Mouse (Mus musculus) midbrain, postnatal 0 days (tissue): ENCODE results near the gene Napepld. TPM values are rescaled to one million over a fixed set of nuclear protein-coding genes. Genes with fewer than 3 reads are reported as not detected.
"Not testable (repeated sequence)": the region's sequence is repeated elsewhere in the genome, so short reads cannot be mapped to it uniquely, and the experiment has no call there.

Source experiments
- ATAC-seq: fragments of 200-750 bp; cut with Nextera tagmentation; 2 replicates; pipeline ENCODE4 v1.8.0; 2017; ENCODE audit warnings: moderate number of reproducible peaks, mild to moderate bottlenecking, moderate TSS enrichment, moderate library complexity; ENCODE audit not compliant: low FRiP score
- DNase-seq: peaks from one replicate; pipeline ENCODE4 v3.0.0-alpha.2; 2015; ENCODE audit warnings: low spot score
- H3K27ac ChIP-seq: fragments of 300-500 bp; sonication (generic); 2 replicates; pipeline ENCODE4 v1.5.1; 2014; ENCODE audit warnings: low read depth, mild to moderate bottlenecking, low read length, mixed read lengths
- H3K27me3 ChIP-seq: fragments of 300-500 bp; sonication (generic); 2 replicates; pipeline ENCODE4 v1.6.1; 2014; ENCODE audit warnings: low read length, control low read depth, mixed read lengths; ENCODE audit not compliant: insufficient read depth
- H3K36me3 ChIP-seq: fragments of 300-500 bp; sonication (generic); 2 replicates; pipeline ENCODE4 v1.6.1; 2014; ENCODE audit warnings: low read length, control low read depth, mixed read lengths; ENCODE audit not compliant: insufficient read depth
- H3K4me1 ChIP-seq: fragments of 300-500 bp; sonication (generic); 2 replicates; pipeline ENCODE4 v1.6.1; 2014; ENCODE audit warnings: mild to moderate bottlenecking, control low read depth, antibody characterized with exemption, low read length, mixed read lengths; ENCODE audit not compliant: insufficient read depth
- H3K4me2 ChIP-seq: fragments of 300-500 bp; sonication (generic); 2 replicates; pipeline ENCODE4 v1.6.1; 2014; ENCODE audit warnings: low read depth, mild to moderate bottlenecking, low read length, mixed read lengths; ENCODE audit not compliant: poor library complexity, severe bottlenecking
- H3K4me3 ChIP-seq: fragments of 300-500 bp; sonication (generic); 2 replicates; pipeline ENCODE4 v1.5.1; 2014; ENCODE audit warnings: low read depth, mild to moderate bottlenecking, low read length, moderate library complexity
- H3K9ac ChIP-seq: fragments of 300-500 bp; sonication (generic); replicated peaks from 2 replicates; pipeline ENCODE4 v1.6.1; 2014; ENCODE audit warnings: mild to moderate bottlenecking, low read length, moderate library complexity, mixed read lengths; ENCODE audit not compliant: poor library complexity, severe bottlenecking
- H3K9me3 ChIP-seq: fragments of 300-500 bp; sonication (generic); 2 replicates; pipeline ENCODE4 v1.6.1; 2016; ENCODE audit warnings: low read length, control low read depth
- CTCF ChIP-seq: IDR thresholded peaks from 2 replicates; pipeline ENCODE4 v1.5.1; 2016; ENCODE audit warnings: antibody characterized with exemption, mild to moderate bottlenecking
- WGBS: fragments of 180-500 bp; shearing (Covaris S2); extraction: QIAGEN DNeasy Blood & Tissue Kit; methylation state at CpG from one replicate; pipeline ENCODE4 v1.1.7; 2014; 5-methylcytosine and 5-hydroxymethylcytosine counted together
- polyA plus RNA-seq: library from polyadenylated mRNA; unstranded; fragments of >200 nt; fragmentation: Nextera tagmentation; extraction: Ambion mirVana; gene quantifications from 2 replicates; pipeline ENCODE4 v1.2.1, GENCODE M21; 2015
- total RNA-seq: library from RNA; depleted of rRNA; stranded (reverse); fragments of >200 nt; gene quantifications from 2 replicates; pipeline ENCODE4 v1.2.3, GENCODE M21; 2014

Napepld gene
- total and polyA plus RNA-seq, 2 experiments from 2014 or later = 1.4 to 4.1 TPM

GRCm38 (mm10) chr5:21717165-21717715, 16.0 kb upstream of the Napepld start:
- 74% methylated on average over 10 of the region's 10 CpGs for WGBS
- no peaks in the 10 kb centered on the region for H3K9me3 ChIP-seq
- H3K9ac ChIP-seq = no peak overlapping the region
- DNase-seq (no peak), ATAC-seq (no peak)
- H3K4me3 ChIP-seq = no peak overlapping the region
- no peaks in the 10 kb centered on the region for H3K27me3 ChIP-seq
- no peak overlapping the region for H3K27ac ChIP-seq
- no peaks in the 10 kb centered on the region for H3K36me3 ChIP-seq
- no peak overlapping the region for H3K4me2 ChIP-seq
- no peak for TF ChIP-seq CTCF
- H3K4me1 ChIP-seq = no peaks in the 10 kb centered on the region

- no peak for TF ChIP-seq CTCF
- Histone ChIP-seq H3K4me2 (no peak overlapping the region), H3K4me1 (no peaks in the 10 kb centered on the region), H3K4me3 (no peak overlapping the region), H3K27ac (no peak overlapping the region), H3K9ac (no peak overlapping the region), H3K36me3 (no peaks in the 10 kb centered on the region), H3K9me3 (no peaks in the 10 kb centered on the region), H3K27me3 (no peaks in the 10 kb centered on the region)
- 88% methylated on average over 4 of the region's 4 CpGs for WGBS
- ATAC-seq = no peak
- no peak for DNase-seq
Measured at GRCm38 (mm10) chr5:21714447-21714846, 13.3 kb upstream of the Napepld start.

- no peak for TF ChIP-seq CTCF
- Histone ChIP-seq H3K9ac (no peak overlapping the region), H3K9me3 (no peaks in the 10 kb centered on the region), H3K27me3 (no peaks in the 10 kb centered on the region), H3K4me2 (no peak overlapping the region), H3K4me1 (no peaks in the 10 kb centered on the region), H3K36me3 (no peaks in the 10 kb centered on the region), H3K4me3 (no peak overlapping the region), H3K27ac (no peak overlapping the region)
- DNase-seq (no peak), ATAC-seq (no peak)
- WGBS = 72% methylated on average over 13 of the region's 13 CpGs
Measured at GRCm38 (mm10) chr5:21712127-21712715, 11.0 kb upstream of the Napepld start.

GRCm38 (mm10) chr5:21708011-21708410, 6.8 kb upstream of the Napepld start:
- WGBS = 82% methylated on average over 8 of the region's 8 CpGs
- not testable (repeated sequence) for H3K36me3 ChIP-seq, H3K9me3 ChIP-seq, H3K4me1 ChIP-seq, H3K27ac ChIP-seq, ATAC-seq, H3K27me3 ChIP-seq, DNase-seq, H3K4me2 ChIP-seq, H3K4me3 ChIP-seq, H3K9ac ChIP-seq

DNA sequence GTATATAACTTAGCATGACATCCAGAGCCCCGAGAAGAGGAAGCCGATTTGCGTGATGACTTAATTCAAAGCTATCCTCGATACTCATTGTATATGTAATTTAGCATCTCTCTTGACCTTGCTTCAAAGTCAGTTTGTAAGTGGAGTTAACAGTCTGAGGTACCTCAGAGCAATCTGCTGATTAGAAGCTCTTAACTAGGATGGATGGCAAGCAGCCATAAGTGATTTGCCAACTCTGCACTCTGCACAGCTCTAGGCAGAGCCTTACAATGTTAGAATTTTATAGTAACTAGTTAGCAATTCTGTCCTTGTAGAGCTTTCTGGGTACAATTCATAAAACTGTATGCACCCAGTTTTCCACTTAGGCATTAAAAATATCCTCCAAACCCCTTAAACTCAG, 5.3 kb upstream of the Napepld start:
- no peaks in the 10 kb centered on the region for H3K4me1 ChIP-seq
- H3K27ac ChIP-seq = no peak overlapping the region
- no peaks in the 10 kb centered on the region for H3K36me3 ChIP-seq
- no peak for DNase-seq
- no peak overlapping the region for H3K9ac ChIP-seq
- no peak overlapping the region for H3K4me3 ChIP-seq
- H3K27me3 ChIP-seq = no peaks in the 10 kb centered on the region
- no peaks in the 10 kb centered on the region for H3K9me3 ChIP-seq
- no peak overlapping the region for H3K4me2 ChIP-seq
- 89% methylated on average over 4 of the region's 4 CpGs for WGBS
- ATAC-seq = no peak
- TF ChIP-seq CTCF = no peak

- H3K27me3 ChIP-seq = no peaks in the 10 kb centered on the region
- DNase-seq (no peak), ATAC-seq (no peak)
- no peak overlapping the region for H3K4me3 ChIP-seq
- no peaks in the 10 kb centered on the region for H3K9me3 ChIP-seq
- H3K27ac ChIP-seq = no peak overlapping the region
- TF ChIP-seq CTCF = no peak
- H3K36me3 ChIP-seq = no peaks in the 10 kb centered on the region
- no peak overlapping the region for H3K4me2 ChIP-seq
- no peak overlapping the region for H3K9ac ChIP-seq
- 79% methylated on average over 3 of the region's 3 CpGs for WGBS
- no peaks in the 10 kb centered on the region for H3K4me1 ChIP-seq
Measured at GRCm38 (mm10) chr5:21703708-21704107, 2.5 kb upstream of the Napepld start.
